Mouse (Mus musculus): ENCODE data around the gene Zswim9.

DNA sequence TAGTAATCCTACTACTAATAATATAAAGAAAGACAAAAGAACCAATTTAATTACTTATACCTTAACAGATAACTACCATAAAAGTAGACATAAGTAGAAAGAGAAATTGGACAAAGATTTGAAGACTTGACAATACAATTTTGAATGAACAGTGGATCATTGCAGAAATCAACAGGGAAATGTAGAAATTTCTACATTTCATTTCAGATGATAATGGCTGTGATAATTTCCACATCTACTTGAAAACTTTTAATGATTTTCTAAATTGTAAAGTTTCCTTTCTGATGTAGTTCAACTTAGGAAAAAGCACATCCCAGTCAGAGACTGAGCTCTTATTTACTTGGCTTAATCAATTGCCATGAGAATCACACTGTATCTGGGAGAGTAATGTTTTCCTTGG, 65.8 kb downstream of the Zswim9 start, which contains the start of gene Vmn1r89:
- TF ChIP-seq CTCF (IDR thresholded peaks at IDR 0.05; ENCODE audit: borderline replicate concordance, extremely low read depth, insufficient read depth, insufficient read length) (no peak), POLR2A (IDR thresholded peaks at IDR 0.05; ENCODE audit: borderline replicate concordance, extremely low read depth, insufficient read depth, insufficient read length, poor library complexity, severe bottlenecking) (no peak)

Data from brain, embryonic 14.5 days (tissue).